Mouse (Mus musculus): ENCODE measurements around the gene Msi2. TPM values are rescaled to one million over a fixed set of nuclear protein-coding genes. Genes with fewer than 3 reads are reported as not detected.

Msi2 gene
- total RNA-seq, 1 experiment from 2014 or later, result 189 TPM

- DNase-seq, result peak; percentile 35
Measured at GRCm38 (mm10) chr11:88558731-88559130, 159.6 kb downstream of the Msi2 start.

- no peak for DNase-seq
Measured at GRCm38 (mm10) chr11:88557828-88558580, 160.3 kb downstream of the Msi2 start.

DNA sequence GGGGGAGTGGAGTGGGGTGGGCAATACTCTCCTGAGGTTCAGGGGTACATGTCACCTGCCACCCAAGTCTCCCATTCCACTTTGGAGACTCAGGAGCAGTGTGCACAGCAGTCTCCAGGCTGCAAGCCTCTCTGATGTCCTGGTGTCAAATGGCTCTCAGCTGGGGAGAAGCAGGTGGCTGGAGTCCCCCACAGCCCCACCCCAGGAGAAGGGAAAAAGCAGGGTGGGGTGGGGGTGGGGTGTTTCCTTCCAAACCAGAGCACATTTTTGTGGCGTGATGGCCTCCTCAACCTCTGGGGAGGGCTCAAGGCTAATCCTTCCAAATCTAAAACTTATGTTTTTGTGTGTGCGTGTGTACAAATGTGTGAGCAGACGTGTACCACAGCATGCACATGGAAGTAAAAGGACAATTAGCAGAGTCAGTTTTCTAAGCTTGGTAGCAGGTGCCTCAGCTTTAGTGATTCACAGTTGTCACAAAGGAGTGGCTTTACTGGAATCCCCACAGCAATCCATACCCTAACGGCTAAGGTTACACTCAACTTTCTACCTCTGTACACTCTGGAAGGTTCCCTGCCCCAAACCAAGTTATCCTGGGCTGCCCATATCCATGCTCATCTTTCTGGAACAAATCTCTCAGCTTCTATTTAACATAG, 161.1 kb downstream of the Msi2 start:
- DNase-seq, result no peak

DNA sequence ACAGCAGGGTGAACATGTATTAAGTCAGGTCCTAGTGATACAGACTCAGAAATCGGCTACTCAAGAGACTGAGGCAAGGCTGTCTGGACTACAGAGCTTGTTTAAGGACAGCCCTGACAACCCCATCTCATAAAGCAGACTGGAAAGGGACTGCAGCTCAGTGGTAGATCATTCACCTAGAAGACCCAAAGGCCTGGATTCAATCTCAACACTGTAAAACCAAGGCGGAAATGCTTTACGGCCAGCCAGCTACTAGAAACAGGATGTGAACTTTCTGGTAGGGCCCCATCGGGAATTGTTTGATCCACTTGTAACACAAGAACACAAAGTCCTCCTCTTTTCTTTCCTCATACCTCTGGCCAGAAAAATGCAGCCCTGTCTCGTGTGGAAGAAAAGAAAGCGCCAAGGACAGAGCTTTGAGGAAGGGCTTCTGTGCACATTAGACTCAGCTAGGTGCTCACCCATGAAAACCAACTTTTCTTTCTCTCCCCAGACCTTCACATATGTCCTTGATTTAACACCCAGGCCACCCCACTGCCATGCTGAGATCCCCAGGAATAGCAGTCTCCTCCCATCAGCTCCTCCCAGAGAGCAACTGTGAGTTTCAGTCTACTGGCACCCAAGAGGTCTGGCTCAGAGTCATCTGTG, 162.3 kb downstream of the Msi2 start:
- peak; percentile 18 for DNase-seq

GRCm38 (mm10) chr11:88555232-88555818, 163.0 kb downstream of the Msi2 start:
- DNase-seq, result peak; percentile 21

DNA sequence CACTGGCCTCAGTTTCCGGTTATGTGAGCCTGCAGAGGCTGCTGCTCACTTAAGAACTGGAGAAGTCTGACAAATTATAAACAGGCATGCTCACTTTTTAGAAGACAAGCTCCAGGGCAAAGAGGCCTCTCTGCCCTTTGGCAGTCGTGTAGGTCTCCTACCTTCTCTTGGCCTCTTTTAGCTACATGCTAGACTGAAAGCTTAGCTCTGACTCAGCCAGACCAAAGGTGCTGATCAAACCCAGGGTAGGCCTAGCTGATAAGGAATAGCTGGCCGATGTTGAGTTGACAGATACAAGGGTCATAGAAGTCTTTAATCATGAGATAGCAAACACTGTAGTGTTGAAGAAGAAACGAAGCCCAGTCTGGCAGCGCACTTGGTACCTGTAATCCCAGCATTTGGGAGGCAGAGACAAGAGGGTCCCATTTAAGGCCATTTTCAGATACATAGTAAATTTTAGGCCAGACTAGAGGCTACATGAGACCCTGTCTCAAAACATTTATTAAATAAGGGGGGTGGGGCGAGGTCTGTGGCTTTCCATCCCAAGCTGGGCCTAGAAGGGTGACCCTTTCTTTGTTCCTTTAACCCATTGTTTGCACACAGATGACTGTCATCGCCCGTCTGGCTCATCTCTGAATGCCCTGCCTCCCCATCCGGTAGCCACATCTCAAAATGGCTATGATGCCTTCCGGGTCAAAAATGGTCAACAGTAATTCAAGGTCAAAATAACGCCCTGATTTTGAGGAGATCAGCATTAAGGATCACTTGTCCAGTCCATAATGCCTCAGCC, 164.6 kb downstream of the Msi2 start:
- no peak for DNase-seq

DNA sequence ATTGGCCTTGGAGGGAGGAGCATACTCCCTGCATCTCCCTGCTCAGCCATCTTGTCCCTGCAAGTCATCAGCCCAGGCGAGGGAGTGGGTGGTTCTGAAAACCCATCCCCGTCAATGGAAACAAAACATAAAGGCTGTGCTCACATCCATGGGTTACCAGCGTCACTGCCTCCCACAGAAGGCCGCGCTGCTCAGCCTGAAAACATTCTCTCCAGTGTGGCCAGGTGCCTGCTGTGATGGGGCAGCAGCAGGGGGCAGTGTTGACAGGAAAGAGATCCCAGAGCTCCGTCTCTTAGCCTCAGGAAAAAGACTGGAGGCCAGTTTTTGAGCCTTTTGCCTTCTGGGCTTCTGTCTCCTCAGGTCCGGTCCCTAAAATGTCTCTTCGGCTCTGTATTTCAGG, 165.3 kb downstream of the Msi2 start:
- peak; percentile 76 for DNase-seq

DNA sequence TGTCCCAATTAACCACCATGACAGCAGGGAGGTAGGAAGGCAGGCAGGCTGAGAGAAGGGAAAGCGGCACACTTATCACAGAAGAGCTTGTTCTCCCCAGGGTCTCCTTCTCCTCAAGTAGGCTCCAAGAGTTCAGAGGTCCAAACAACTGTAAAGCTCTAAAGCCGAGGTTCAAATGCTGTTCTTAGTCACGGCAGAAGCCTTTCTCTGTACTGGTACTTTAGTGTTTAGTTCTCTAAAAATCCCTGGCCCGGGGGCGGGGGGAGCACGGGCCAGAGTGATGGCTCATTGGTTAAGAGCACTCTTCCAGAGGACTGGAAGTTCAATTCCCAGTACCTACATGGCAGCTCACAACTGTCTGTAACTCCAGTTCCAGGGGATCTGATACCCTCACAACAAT, 165.9 kb downstream of the Msi2 start:
- no peak for DNase-seq

- peak; percentile 55 for DNase-seq
Measured at GRCm38 (mm10) chr11:88551034-88551433, 167.3 kb downstream of the Msi2 start.

- no peak for DNase-seq
Measured at GRCm38 (mm10) chr11:88550083-88550907, 168.0 kb downstream of the Msi2 start.

DNA sequence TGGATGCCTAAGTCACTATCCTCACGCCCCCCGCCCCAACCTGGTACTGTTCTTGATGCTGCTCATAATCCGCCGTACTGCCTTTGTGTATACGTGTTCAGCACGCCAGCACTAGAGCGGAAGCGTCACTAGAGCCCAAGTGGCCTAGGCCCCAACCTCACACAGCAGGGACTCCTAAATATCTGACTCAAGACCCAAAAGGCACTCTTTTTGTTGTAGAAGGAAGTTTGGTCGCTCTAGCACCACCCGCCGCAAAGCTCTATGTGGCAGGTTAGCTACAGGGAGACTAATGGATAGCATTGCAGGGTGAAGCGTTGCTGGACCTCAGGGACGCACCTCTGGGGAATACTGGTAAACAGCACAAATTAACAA, 168.8 kb downstream of the Msi2 start:
- no peak for DNase-seq

DNA sequence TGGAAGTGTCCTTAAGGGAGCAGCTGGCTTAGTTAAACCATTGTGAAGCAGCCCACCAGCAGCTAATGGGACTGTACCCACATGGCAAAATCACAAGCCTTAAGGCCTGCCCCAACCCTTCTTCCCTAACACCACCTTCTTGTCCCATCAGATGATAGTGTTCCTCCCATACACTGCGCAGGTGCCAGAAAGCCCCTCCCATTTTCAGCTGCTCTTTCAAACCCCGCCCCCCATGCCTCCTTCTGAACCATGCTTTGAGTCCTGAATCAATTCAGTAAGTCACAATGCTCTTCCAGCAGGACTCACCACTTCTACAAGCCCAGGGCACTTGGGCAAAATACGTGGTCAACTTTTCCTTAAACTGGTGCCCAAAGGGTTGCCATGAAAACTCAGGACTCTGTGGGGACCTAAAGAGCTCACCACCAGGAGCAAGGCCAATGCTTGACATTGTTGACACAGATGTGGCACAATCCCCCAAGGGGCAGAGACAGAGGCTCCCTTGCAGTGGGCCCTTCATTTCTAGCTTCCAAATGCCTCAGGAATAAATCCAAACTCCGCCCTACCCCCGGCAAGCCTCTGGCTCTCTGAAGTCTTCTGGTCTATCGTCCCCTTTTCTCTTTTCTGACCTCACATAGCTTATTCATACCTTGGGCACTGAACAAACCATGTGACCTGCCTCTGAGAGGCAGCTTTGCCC, 169.3 kb downstream of the Msi2 start:
- no peak for DNase-seq

GRCm38 (mm10) chr11:88548423-88548822, 169.9 kb downstream of the Msi2 start:
- no peak for DNase-seq

GRCm38 (mm10) chr11:88543771-88544170, 174.5 kb downstream of the Msi2 start:
- no peak for DNase-seq

DNA sequence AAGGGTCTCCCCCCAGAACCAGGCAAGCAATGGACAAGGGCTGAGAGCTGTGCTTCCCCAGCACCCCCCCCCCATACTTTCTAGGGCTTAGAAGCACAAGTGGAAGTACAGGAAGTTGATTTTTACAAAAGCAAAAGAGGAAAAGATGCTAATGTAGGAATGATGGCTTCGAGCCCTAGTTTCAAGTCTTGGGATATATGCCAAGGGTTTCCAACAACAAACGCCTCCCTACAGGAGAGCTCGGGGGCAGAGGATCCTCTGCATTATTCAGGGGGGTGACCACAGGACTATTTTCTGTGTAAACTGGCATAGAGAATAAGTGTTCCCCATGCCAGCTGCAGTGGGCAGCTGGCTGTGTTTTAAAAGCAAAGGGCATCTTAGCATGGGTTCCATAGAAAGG, 175.5 kb downstream of the Msi2 start:
- DNase-seq, result no peak

DNA sequence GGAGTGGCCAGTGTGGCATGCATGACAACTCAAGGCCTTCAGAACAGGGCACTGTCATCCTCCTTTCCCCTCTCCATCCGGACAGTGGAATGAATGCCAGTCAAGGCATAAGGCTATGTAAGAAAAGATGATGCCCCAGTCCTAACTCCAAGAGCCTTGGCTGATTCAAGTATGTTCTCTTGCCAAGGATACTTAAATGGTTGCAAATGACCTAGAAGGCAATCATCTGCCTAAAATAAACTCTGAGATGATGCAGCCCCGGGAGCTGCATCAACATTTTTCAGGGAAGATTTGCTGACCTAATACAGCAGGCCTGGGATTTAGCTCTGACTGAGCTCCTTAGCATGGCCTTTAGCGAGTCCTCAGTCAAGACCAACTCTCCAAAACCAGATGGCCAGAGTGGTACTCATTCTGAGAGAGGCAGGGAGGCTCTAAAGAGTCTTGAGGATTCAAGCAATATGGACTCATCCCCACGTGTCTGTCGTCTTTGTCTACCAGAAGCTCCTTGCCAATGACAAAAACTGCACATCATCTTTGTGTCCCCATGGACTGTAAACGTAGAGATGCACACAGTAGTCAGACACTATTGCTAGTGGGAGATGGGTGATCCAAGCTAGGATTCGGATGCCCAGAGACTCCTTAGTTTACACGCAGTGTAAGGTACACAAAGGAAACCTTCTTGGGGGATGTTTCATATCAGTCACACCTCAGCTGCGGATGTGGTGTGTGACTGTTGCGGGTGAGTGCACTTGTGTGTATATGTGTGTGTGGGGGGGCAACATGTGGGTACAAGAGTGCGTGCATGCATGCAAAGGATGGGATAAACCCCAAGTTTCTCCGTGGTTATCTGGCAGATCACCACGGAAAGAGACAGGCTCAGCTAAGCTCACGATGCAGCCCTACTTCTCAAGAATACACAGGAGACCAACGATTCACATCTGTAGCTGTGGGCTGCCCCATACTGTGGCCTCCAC, 176.4 kb downstream of the Msi2 start:
- DNase-seq, result no peak

DNA sequence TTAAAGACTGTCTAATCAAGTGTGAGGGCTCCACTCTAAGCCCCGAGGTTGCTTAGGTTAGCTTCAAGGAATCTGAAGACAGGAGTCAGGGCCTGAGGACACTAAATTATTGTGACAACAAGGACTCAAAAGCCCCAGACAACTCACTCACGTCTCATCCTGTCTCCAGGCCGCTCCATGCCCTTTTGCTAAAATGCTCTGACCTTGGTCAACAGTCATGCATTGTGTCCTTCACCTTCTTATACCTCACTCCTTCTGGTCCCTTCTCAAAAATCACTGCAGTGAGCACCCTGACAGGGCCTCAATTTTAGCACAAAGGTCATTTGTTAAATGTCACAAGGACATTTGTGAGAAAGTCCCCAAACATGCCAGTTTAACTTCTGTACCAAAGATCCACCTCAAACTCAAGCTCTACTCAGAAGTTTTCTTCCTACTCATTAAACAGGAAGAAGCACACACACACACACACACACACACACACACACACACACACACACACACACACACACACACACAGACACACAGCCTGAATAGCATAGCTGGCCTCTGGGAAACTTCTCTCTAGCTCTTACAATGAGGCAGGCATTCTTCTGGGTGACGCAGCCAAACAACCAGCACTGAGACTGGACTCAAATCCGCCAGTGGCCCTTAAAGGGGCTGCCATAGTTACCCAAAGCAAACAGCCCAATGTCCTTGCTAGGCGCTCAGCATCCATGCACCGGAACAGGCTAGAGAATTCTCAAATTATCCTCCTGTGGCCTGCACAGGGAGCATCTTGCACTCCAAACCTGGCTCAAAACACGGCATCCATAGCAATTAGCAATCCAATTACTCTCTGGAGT, 178.5 kb downstream of the Msi2 start:
- DNase-seq, result no peak

GRCm38 (mm10) chr11:88538710-88539340, 179.5 kb downstream of the Msi2 start:
- DNase-seq, result no peak
